Mouse (Mus musculus) kidney, postnatal 36 days (tissue): Measurements from ENCODE around the gene Arhgap36.

Experiments used
- DNase-seq, 2 experiments: peaks; one replicate each; pipeline ENCODE4 v3.0.0; 2021 to 2022; ENCODE audit warnings: mixed read lengths in 2 of 2

Arhgap36 gene

GRCm38 (mm10) chrX:49463442-49463970, at the start of gene Arhgap36:
Gene Arhgap36 (plus strand): TSS chrX:49463945.
- DNase-seq: no peak

GRCm38 (mm10) chrX:49457781-49458180, 6.0 kb upstream of the Arhgap36 start:
- DNase-seq: no peak

GRCm38 (mm10) chrX:49470287-49471054, 6.7 kb downstream of the Arhgap36 start:
- DNase-seq: no peak

DNA sequence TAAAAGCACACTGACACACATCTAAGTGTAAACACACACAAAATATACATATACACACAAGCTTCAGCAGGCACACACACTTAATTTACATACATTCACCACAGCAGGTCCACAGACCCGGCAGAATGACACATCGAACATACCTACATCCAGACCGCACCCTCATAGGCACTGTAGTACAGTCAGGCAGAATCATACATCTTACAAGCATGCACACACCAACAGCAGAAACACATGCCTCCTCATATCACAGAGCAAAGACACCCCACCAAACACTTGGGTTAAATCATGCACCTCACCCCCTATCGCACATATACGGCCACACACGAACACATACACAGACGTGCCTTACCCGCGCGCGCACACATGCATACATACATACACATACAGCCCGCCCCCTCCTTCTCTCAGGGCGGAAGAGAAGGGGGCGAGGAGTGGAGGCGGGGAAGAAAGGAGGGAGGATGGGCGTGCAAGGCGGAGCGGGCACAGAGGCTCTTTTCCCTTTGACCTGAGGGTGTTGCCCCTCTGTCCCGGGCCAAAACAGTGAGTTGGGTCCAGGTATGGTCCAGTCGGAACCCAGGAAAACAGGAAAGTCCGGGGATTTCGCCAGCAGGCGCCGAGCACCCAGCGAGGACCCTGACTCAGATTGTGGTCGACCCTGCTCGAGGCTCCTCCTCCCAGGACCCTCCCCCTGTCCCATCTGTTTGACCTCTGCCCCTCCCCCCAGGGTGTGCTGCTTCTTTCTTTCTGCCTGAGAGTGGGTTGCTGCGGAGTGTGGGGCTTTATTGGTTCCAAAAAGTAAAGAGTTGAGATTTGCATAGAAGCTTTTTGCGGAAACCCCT, 16.4 kb downstream of the Arhgap36 start:
- DNase-seq: no peak

DNA sequence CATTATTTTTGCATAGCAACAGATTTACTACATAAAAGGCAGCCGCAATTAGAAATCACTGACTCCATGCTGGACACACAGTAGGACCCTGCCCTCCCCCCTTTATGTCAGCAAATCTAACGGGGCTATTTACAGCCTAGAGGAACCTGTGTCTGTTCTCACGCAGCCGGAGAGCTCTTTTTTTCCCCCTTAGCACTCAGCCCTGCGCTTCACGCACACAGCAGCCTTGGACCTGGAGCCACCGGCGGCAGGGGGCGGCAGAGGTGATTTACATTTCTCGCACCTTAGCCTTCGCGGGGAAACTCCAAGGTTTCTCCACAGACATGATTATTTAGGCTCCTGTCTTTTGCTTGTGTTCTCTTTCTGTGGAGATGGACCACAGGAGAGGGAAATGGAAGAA, 17.1 kb downstream of the Arhgap36 start:
- DNase-seq: no peak

DNA sequence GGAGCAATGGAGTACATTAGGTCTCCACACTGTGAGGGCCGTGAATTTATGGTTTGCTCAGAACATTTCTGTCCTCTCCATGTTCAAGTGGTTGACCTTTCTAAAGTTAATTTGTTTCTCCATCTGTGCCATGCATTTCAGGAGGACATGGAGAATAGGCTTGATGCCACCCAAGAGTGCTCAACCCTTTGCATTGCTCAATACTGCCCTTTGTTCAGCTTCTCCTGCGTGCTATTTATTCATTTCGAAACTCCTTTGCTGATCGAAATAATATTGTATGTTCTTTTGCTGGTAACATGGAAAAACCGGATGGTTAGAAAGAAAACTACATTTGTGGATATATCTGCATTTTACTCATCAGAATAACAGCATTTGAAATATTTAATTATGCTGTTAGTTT, 25.4 kb downstream of the Arhgap36 start:
- DNase-seq: no peak

GRCm38 (mm10) chrX:49493739-49494449, 30.1 kb downstream of the Arhgap36 start:
- DNase-seq: no peak
